Mouse (Mus musculus): Measurements from ENCODE around the gene Usp42. TPM values are rescaled to one million over a fixed set of nuclear protein-coding genes. Genes with fewer than 3 reads are reported as not detected.

The Usp42 gene
- polyA plus RNA-seq, 1 experiment from 2014 or later: 29.6 TPM

DNA sequence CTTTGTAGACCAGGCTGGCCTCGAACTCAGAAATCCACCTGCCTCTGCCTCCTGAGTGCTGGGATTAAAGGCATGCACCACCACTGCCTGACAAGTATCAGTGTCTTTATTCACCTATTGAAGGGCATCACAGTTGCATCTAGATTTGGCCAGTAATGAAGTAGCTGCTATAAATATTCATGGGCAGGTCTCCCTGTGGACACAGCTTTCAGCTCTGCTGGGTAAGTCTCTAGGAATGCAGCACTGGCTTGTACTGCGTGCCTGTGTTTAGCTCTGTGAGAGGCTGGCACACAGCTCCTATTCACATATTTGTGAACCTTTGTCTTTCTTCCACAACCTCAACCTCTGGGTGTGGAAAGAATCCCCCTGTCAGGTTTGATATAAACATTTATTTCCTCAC, 63.2 kb downstream of the Usp42 start:
- no peaks in the 10 kb centered on the region for H3K4me1 ChIP-seq (replicated peaks; ENCODE audit: control insufficient read depth, insufficient read depth, low read length)
- WGBS: 58% methylated on average over 2 of the region's 2 CpGs
- no peaks in the 10 kb centered on the region for H3K36me3 ChIP-seq (ENCODE audit: control insufficient read depth, insufficient read depth, low read length)
- no peak overlapping the region for H3K9ac ChIP-seq (ENCODE audit: low read depth, low read length)
- DNase-seq (ENCODE audit: low spot score) (no peak), ATAC-seq (ENCODE audit: low FRiP score) (no peak)
- no peak overlapping the region for H3K4me2 ChIP-seq (replicated peaks; ENCODE audit: low read depth, low read length)
- H3K27me3 ChIP-seq (ENCODE audit: control insufficient read depth, insufficient read depth, low read length): no peaks in the 10 kb centered on the region
- H3K27ac ChIP-seq (ENCODE audit: low read depth, low read length): no peak overlapping the region
- no peak overlapping the region for H3K4me3 ChIP-seq (ENCODE audit: low read depth, low read length)
- no peaks in the 10 kb centered on the region for H3K9me3 ChIP-seq (ENCODE audit: control insufficient read depth, low read length)

DNA sequence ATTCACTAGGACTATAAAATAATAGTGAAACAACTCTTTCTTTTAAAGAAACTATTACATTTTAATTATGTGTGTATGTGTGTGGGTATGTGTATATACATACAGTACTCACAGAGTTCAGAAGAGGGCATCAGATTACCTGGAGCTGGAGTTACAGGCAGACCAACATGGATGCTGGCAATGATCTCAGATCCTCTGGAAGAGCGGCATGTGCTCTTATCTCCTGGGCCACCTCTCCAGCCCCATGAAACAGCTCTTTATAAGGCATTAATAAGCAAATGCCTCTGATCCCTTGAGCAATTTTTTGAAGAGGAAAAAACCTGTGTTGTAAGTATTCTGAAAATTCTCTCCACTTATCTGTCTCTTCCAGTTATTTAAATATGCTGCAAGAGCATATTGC, 66.1 kb downstream of the Usp42 start:
- ATAC-seq (ENCODE audit: low FRiP score): no peak
- no peak overlapping the region for H3K4me3 ChIP-seq (ENCODE audit: low read depth, low read length)
- H3K36me3 ChIP-seq (ENCODE audit: control insufficient read depth, insufficient read depth, low read length): no peaks in the 10 kb centered on the region
- DNase-seq (ENCODE audit: low spot score): no peak
- no peaks in the 10 kb centered on the region for H3K9me3 ChIP-seq (ENCODE audit: control insufficient read depth, low read length)
- no peak overlapping the region for H3K27ac ChIP-seq (ENCODE audit: low read depth, low read length)
- no peak overlapping the region for H3K4me2 ChIP-seq (replicated peaks; ENCODE audit: low read depth, low read length)
- 100% methylated on average over 1 of the region's 1 CpGs for WGBS
- no peaks in the 10 kb centered on the region for H3K27me3 ChIP-seq (ENCODE audit: control insufficient read depth, insufficient read depth, low read length)
- H3K4me1 ChIP-seq (replicated peaks; ENCODE audit: control insufficient read depth, insufficient read depth, low read length): no peaks in the 10 kb centered on the region
- H3K9ac ChIP-seq (ENCODE audit: low read depth, low read length): no peak overlapping the region

DNA sequence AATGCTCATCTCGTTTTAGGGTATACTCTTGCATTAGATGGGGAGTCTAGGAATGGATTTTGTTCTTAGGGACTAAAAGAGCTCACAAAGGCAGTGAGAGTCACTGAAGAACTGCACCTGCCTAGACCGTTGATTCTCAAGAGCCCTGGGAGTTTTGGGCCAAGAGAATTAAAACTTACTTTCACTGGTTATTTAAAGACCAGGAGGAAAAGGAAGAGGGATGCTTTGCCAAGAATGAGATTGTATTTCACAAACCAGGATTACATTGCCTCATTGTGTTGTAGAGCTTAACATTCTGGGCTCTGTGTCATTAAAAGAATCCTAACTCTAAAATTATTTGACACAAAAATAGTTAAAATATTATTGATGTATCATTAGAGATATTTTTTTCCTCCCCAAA, 66.5 kb downstream of the Usp42 start:
- DNase-seq (ENCODE audit: low spot score) (no peak), ATAC-seq (ENCODE audit: low FRiP score) (no peak)
- H3K4me2 ChIP-seq (replicated peaks; ENCODE audit: low read depth, low read length): no peak overlapping the region
- H3K27ac ChIP-seq (ENCODE audit: low read depth, low read length): no peak overlapping the region
- H3K9ac ChIP-seq (ENCODE audit: low read depth, low read length): no peak overlapping the region
- WGBS: 80% methylated on average over 2 of the region's 2 CpGs
- no peaks in the 10 kb centered on the region for H3K9me3 ChIP-seq (ENCODE audit: control insufficient read depth, low read length)
- H3K4me1 ChIP-seq (replicated peaks; ENCODE audit: control insufficient read depth, insufficient read depth, low read length): no peaks in the 10 kb centered on the region
- no peaks in the 10 kb centered on the region for H3K27me3 ChIP-seq (ENCODE audit: control insufficient read depth, insufficient read depth, low read length)
- H3K36me3 ChIP-seq (ENCODE audit: control insufficient read depth, insufficient read depth, low read length): no peaks in the 10 kb centered on the region
- no peak overlapping the region for H3K4me3 ChIP-seq (ENCODE audit: low read depth, low read length)

DNA sequence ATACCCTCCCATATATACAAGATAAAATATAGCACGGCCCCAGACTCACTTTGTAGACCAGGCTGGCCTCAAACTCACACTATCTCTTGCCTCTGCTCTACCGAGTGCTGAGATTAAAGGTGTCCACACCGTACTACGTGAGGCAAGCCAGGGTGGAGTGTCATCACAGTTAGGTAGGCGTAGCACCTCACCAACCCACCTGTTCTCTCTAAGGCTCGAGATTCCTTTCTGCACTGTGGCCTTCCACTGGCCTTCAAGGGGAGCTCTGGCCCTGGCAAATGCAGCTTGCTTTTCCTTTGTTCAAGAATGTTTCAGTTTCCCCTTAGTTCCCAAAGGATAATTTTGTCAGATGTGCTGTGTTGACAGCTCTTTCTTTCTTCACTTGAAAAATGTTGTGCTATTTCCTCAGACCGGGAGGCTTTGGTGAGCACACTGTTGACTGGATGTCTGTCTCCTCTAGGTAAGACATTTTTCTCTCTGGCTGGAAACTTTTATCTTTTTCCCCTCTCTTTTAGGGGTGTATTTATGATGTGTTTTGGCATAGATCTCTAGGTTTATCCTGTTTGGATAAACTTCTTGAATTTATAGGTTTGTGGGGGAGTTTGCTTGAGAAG, 68.9 kb downstream of the Usp42 start:
- ATAC-seq (ENCODE audit: low FRiP score): no peak
- Histone ChIP-seq H3K36me3 (ENCODE audit: control insufficient read depth, insufficient read depth, low read length) (no peaks in the 10 kb centered on the region), H3K27ac (ENCODE audit: low read depth, low read length) (no peak overlapping the region), H3K9ac (ENCODE audit: low read depth, low read length) (no peak overlapping the region), H3K4me3 (ENCODE audit: low read depth, low read length) (no peak overlapping the region), H3K4me2 (replicated peaks; ENCODE audit: low read depth, low read length) (no peak overlapping the region), H3K4me1 (replicated peaks; ENCODE audit: control insufficient read depth, insufficient read depth, low read length) (no peaks in the 10 kb centered on the region), H3K27me3 (ENCODE audit: control insufficient read depth, insufficient read depth, low read length) (no peaks in the 10 kb centered on the region), H3K9me3 (ENCODE audit: control insufficient read depth, low read length) (no peaks in the 10 kb centered on the region)
- no peak for DNase-seq (ENCODE audit: low spot score)
- WGBS: 82% methylated on average over 7 of the region's 7 CpGs

Other genes with a start within 250 kb of the Usp42 start
- gene Rac1, start 204.2 kb downstream of the Usp42 start, polyA plus RNA-seq (2014; fragmentation: Nextera tagmentation; extraction: Ambion mirVana): 471 and 512 TPM in 2 replicates
- gene Cyth3, start 109.8 kb downstream of the Usp42 start, polyA plus RNA-seq (2014; fragmentation: Nextera tagmentation; extraction: Ambion mirVana): 30.3 and 33.4 TPM in 2 replicates
- 51.4 and 55.2 TPM in 2 replicates for gene Eif2ak1, start 85.5 kb upstream of the Usp42 start, polyA plus RNA-seq (2014; fragmentation: Nextera tagmentation; extraction: Ambion mirVana)
- gene Ankrd61, start 165.4 kb upstream of the Usp42 start, polyA plus RNA-seq (2014; fragmentation: Nextera tagmentation; extraction: Ambion mirVana): 0.38 and 0.40 TPM in 2 replicates
- gene Aimp2, start 177.6 kb upstream of the Usp42 start, polyA plus RNA-seq (2014; fragmentation: Nextera tagmentation; extraction: Ambion mirVana): 103 and 109 TPM in 2 replicates
- 29.5 and 31.6 TPM in 2 replicates for gene Pms2, start 177.7 kb upstream of the Usp42 start, polyA plus RNA-seq (2014; fragmentation: Nextera tagmentation; extraction: Ambion mirVana)
- 0.79 and 2.3 TPM in 2 replicates for gene Gm42421, start 195.9 kb upstream of the Usp42 start, polyA plus RNA-seq (2014; fragmentation: Nextera tagmentation; extraction: Ambion mirVana)
- gene Rsph10b, start 200.8 kb upstream of the Usp42 start, polyA plus RNA-seq (2014; fragmentation: Nextera tagmentation; extraction: Ambion mirVana): 1.0 and 2.9 TPM in 2 replicates

Measured in hindbrain, embryonic 11.5 days (tissue).